ENCODE assay signal across 24 mouse cellular contexts in the genomic region with DNA sequence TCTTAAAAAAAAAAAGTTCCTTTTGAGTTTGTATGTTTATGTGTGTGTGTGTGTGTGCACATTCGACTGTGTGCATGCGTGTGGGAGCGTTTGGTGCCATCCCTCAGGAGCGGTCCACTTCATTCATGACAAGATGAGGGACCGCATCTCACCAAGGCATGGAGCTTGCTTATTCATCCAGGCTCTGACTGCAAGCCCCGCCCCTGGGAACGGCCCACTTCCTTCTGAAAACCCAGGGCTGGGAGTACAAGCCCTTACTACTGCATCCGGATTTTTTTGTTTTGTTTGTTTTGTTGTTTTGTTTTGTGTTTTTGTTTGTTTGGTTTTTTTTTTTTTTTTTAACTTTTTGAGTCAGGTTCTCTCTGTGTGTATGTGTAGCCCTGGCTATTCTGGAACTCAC. TPM values are rescaled to one million over a fixed set of nuclear protein-coding genes. Genes with fewer than 3 reads are reported as not detected.
DNase-seq lines count a peak whose midpoint lies in the region; TF ChIP-seq lines count a peak whose summit lies in the region.
"Had no signal": no experiment of that assay in that cellular context is flagged by ENCODE, and none has a peak within 500 bp of the region (broad histone marks: within the 10 kb centered on the region; RNA-seq: fewer than 3 reads in every experiment).

No protein-coding gene starts in this region.

- no peak for TF ChIP-seq POLR2A in kidney, adult 2 months (IDR thresholded peaks at IDR 0.05; ENCODE audit: low read depth, low read length)

- H3K27ac ChIP-seq in kidney, adult 2 months (ENCODE audit: insufficient read depth, low read depth, low read length), result no peak overlapping the region
- H3K27ac ChIP-seq: embryonic facial prominence, embryonic 12.5 days; embryonic facial prominence, embryonic 15.5 days; gastrocnemius, adult 2 months; heart, embryonic 15.5 days; hindbrain, embryonic 10.5 days; hindbrain, embryonic 13.5 days had no signal

- WGBS in kidney, adult 2 months, result 63% methylated on average over 8 of the region's 8 CpGs

- no peaks in the 10 kb centered on the region for H3K27me3 ChIP-seq in kidney, adult 2 months (replicated peaks; ENCODE audit: control insufficient read depth, insufficient read depth, low read length)
- H3K27me3 ChIP-seq: embryonic facial prominence, embryonic 12.5 days; embryonic facial prominence, embryonic 15.5 days; heart, embryonic 12.5 days; heart, embryonic 15.5 days; hindbrain, embryonic 13.5 days had no signal

- no peaks in the 10 kb centered on the region for H3K4me1 ChIP-seq in kidney, adult 2 months (ENCODE audit: control insufficient read depth, insufficient read depth, low read length)
- H3K4me1 ChIP-seq: embryonic facial prominence, embryonic 12.5 days; embryonic facial prominence, embryonic 15.5 days; heart, embryonic 12.5 days; heart, embryonic 15.5 days; hindbrain, embryonic 10.5 days; hindbrain, embryonic 13.5 days had no signal

- no peak for TF ChIP-seq CTCF in kidney, adult 2 months (conservative IDR thresholded peaks at IDR 0.05; ENCODE audit: insufficient read depth, insufficient read length, low read depth, low read length)

- H3K4me3 ChIP-seq in kidney, adult 2 months (ENCODE audit: insufficient read depth, low read depth, low read length), result no peak overlapping the region
- H3K4me3 ChIP-seq: embryonic facial prominence, embryonic 12.5 days; embryonic facial prominence, embryonic 15.5 days; gastrocnemius, adult 2 months; heart, embryonic 12.5 days; heart, embryonic 15.5 days; hindbrain, embryonic 10.5 days; hindbrain, embryonic 13.5 days had no signal

- peak; percentile 32 for DNase-seq in kidney, adult 2 months
- no peak for DNase-seq in kidney, adult 9 months
- peak; percentile 37 to 47 for DNase-seq in kidney, postnatal 4 days
- DNase-seq in kidney, adult 8-10 months, result no peak
- DNase-seq in lung, postnatal 36 days, result peak; percentile 18
- DNase-seq in lung, adult 18-20 months, result no peak
- DNase-seq in heart, adult 11 months, result no peak
- DNase-seq: adrenal gland, adult 2 months; adrenal gland, postnatal 14 days; cerebellum, adult 11 months; cerebellum, adult 2 months; cerebellum, adult 9-11 months; cerebellum, postnatal 25 days; forebrain, postnatal 0 days; gastrocnemius, adult 2 months; gastrocnemius, postnatal 14 days; heart, postnatal 10 days; heart, postnatal 36 days had no signal

- H3K36me3 ChIP-seq in kidney, adult 2 months (ENCODE audit: control insufficient read depth, insufficient read depth, low read length), result no peaks in the 10 kb centered on the region

RNA-seq across cellular contexts. Expression of gene Evl, which starts 35.1 kb away (rescaled TPM):
- 19.1 and 33.3 TPM in 2 replicates for polyA plus RNA-seq in kidney, adult 2 months (2012; rRNA removed)

Comparison
In these comparisons a context has a peak if more than half of its experiments do, and no peak if none do; other contexts are left out.
1. DNase-seq: peak in kidney, adult 2 months (single experiment), kidney, postnatal 4 days (2 of 2) and lung, postnatal 36 days (single experiment); none in kidney, adult 9 months (single experiment), kidney, adult 8-10 months (0 of 2), lung, adult 18-20 months (0 of 2) and heart, adult 11 months (single experiment).